ENCODE assay signal across 19 mouse cellular contexts in the genomic region with DNA sequence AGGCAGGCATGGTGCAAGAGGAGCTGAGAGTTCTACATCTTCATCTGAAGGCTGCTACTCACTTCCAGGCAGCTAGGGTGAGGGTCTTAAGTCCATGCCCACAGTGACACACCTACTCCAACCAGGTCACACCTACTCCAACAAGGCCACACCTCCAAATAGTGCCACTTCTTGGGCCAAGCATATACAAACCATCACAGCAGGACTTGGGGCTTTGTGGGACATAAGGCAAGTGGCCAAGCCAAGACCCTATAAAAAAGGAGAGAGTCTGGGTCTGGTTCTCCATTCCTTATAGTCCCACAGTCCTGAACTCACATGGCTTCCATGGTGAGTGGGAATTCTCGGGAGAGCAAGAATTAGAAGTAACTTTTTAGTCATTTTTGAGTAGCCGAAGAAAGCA. TPM values are rescaled to one million over a fixed set of nuclear protein-coding genes. Genes with fewer than 3 reads are reported as not detected.
DNase-seq lines count a peak whose midpoint lies in the region; ATAC-seq and TF ChIP-seq lines count a peak whose summit lies in the region.
"Not testable (repeated sequence)": the region's sequence is repeated elsewhere in the genome, so short reads cannot be mapped to it uniquely, and the experiment has no call there.
"Had no signal": no experiment of that assay in that cellular context is flagged by ENCODE, and none has a peak within 500 bp of the region (broad histone marks: within the 10 kb centered on the region; RNA-seq: fewer than 3 reads in every experiment).

No protein-coding gene starts in this region.

- ATAC-seq in embryonic facial prominence, embryonic 15.5 days (ENCODE audit: insufficient number of reproducible peaks, low FRiP score, low TSS enrichment, low read depth); heart, embryonic 12.5 days (ENCODE audit: insufficient number of reproducible peaks, low FRiP score); hindbrain, embryonic 12.5 days (ENCODE audit: low FRiP score); intestine, postnatal 0 days; liver, embryonic 13.5 days (ENCODE audit: low read depth); midbrain, embryonic 13.5 days; neural tube, embryonic 12.5 days (ENCODE audit: low FRiP score, low read depth): not testable (repeated sequence)

- peaks cover 22% of the 10 kb centered on the region for H3K4me1 ChIP-seq in embryonic facial prominence, embryonic 15.5 days
- H3K4me1 ChIP-seq in heart, embryonic 12.5 days (replicated peaks): peaks cover 22% of the 10 kb centered on the region
- not testable (repeated sequence) for H3K4me1 ChIP-seq in hindbrain, embryonic 12.5 days
- peaks cover 10% of the 10 kb centered on the region; the same call in 1 of the 2 replicates for H3K4me1 ChIP-seq in intestine, postnatal 0 days (replicated peaks; ENCODE audit: control insufficient read depth, insufficient read depth, low read length)
- H3K4me1 ChIP-seq in liver, embryonic 13.5 days (replicated peaks): peaks cover 26% of the 10 kb centered on the region
- H3K4me1 ChIP-seq in midbrain, embryonic 13.5 days (replicated peaks): peaks cover 18% of the 10 kb centered on the region
- peaks cover 11% of the 10 kb centered on the region for H3K4me1 ChIP-seq in neural tube, embryonic 12.5 days

- whole genome bisulfite sequencing in embryonic facial prominence, embryonic 15.5 days: 83% methylated on average over 2 of the region's 2 CpGs
- WGBS in heart, embryonic 12.5 days: 81% methylated on average over 2 of the region's 2 CpGs
- WGBS in hindbrain, embryonic 12.5 days: 88% methylated on average over 2 of the region's 2 CpGs
- 70% methylated on average over 2 of the region's 2 CpGs for WGBS in intestine, postnatal 0 days
- WGBS in liver, embryonic 13.5 days (ENCODE audit: insufficient replicate concordance): 71% methylated on average over 2 of the region's 2 CpGs
- WGBS in midbrain, embryonic 13.5 days: 76% methylated on average over 2 of the region's 2 CpGs
- WGBS in neural tube, embryonic 12.5 days: 81% methylated on average over 2 of the region's 2 CpGs

- DNase-seq in liver, embryonic 13.5 days: not testable (repeated sequence)

- not testable (repeated sequence) for H3K9me3 ChIP-seq in embryonic facial prominence, embryonic 15.5 days (replicated peaks); heart, embryonic 12.5 days (replicated peaks); hindbrain, embryonic 12.5 days (replicated peaks); intestine, postnatal 0 days (ENCODE audit: control insufficient read depth); liver, embryonic 13.5 days (replicated peaks); midbrain, embryonic 13.5 days; neural tube, embryonic 12.5 days

- H3K27me3 ChIP-seq in embryonic facial prominence, embryonic 15.5 days: peaks cover 22% of the 10 kb centered on the region
- peaks cover 13% of the 10 kb centered on the region for H3K27me3 ChIP-seq in heart, embryonic 12.5 days (replicated peaks)
- H3K27me3 ChIP-seq in hindbrain, embryonic 12.5 days: peaks cover 37% of the 10 kb centered on the region
- peaks cover 10% of the 10 kb centered on the region; the same call in 1 of the 2 replicates for H3K27me3 ChIP-seq in intestine, postnatal 0 days (replicated peaks; ENCODE audit: control insufficient read depth, insufficient read depth, low read length)
- peaks cover 78% of the 10 kb centered on the region for H3K27me3 ChIP-seq in liver, embryonic 13.5 days
- peaks cover 18% of the 10 kb centered on the region for H3K27me3 ChIP-seq in midbrain, embryonic 13.5 days
- peaks cover 19% of the 10 kb centered on the region for H3K27me3 ChIP-seq in neural tube, embryonic 12.5 days (replicated peaks)

- H3K9ac ChIP-seq in embryonic facial prominence, embryonic 15.5 days; hindbrain, embryonic 12.5 days; intestine, postnatal 0 days (ENCODE audit: low read depth, low read length); liver, embryonic 13.5 days; midbrain, embryonic 13.5 days (replicated peaks); neural tube, embryonic 12.5 days: not testable (repeated sequence)
- H3K9ac ChIP-seq in heart, embryonic 12.5 days: 0 out of 2 replicates have a peak overlapping the region, but pooled peaks have one; percentile 63

- H3K4me2 ChIP-seq in embryonic facial prominence, embryonic 15.5 days (replicated peaks): 0 out of 2 replicates have a peak overlapping the region, but pooled peaks have one; percentile 95
- H3K4me2 ChIP-seq in heart, embryonic 12.5 days: peak overlapping the region; percentile 99
- peak overlapping the region; percentile 97; the same call in 1 of the 2 replicates for H3K4me2 ChIP-seq in hindbrain, embryonic 12.5 days (replicated peaks)
- H3K4me2 ChIP-seq in intestine, postnatal 0 days (replicated peaks; ENCODE audit: low read depth): peak overlapping the region; percentile 98; the same call in 1 of the 2 replicates
- peak overlapping the region; percentile 88; the same call in 1 of the 2 replicates for H3K4me2 ChIP-seq in liver, embryonic 13.5 days
- peak overlapping the region; percentile 90 for H3K4me2 ChIP-seq in midbrain, embryonic 13.5 days (replicated peaks)
- H3K4me2 ChIP-seq in neural tube, embryonic 12.5 days (replicated peaks): peak overlapping the region; percentile 97; the same call in 1 of the 2 replicates

- not testable (repeated sequence) for TF ChIP-seq CTCF in intestine, postnatal 0 days (IDR thresholded peaks at IDR 0.05; ENCODE audit: low read depth)

- H3K4me3 ChIP-seq in embryonic facial prominence, embryonic 15.5 days (replicated peaks); hindbrain, embryonic 12.5 days; liver, embryonic 13.5 days (replicated peaks); midbrain, embryonic 13.5 days (replicated peaks); neural tube, embryonic 12.5 days: not testable (repeated sequence)
- H3K4me3 ChIP-seq in heart, embryonic 12.5 days: 0 out of 2 replicates have a peak overlapping the region, but pooled peaks have one; percentile 52
- 0 out of 2 replicates have a peak overlapping the region, but pooled peaks have one; percentile 64 for H3K4me3 ChIP-seq in intestine, postnatal 0 days (ENCODE audit: low read depth, low read length)

- H3K36me3 ChIP-seq in embryonic facial prominence, embryonic 15.5 days; heart, embryonic 12.5 days; hindbrain, embryonic 12.5 days; intestine, postnatal 0 days (ENCODE audit: control insufficient read depth, insufficient read depth); liver, embryonic 13.5 days; midbrain, embryonic 13.5 days; neural tube, embryonic 12.5 days: not testable (repeated sequence)

- H3K27ac ChIP-seq in embryonic facial prominence, embryonic 15.5 days (replicated peaks); heart, embryonic 12.5 days (ENCODE audit: poor library complexity, severe bottlenecking); hindbrain, embryonic 12.5 days; intestine, postnatal 0 days (ENCODE audit: low read depth, low read length); liver, embryonic 13.5 days; midbrain, embryonic 13.5 days; neural tube, embryonic 12.5 days: not testable (repeated sequence)

RNA-seq across cellular contexts. Expression of a gene that starts 1.0 kb away (rescaled TPM):
- polyA plus RNA-seq in embryonic facial prominence, embryonic 15.5 days (2015; fragmentation: Nextera tagmentation; extraction: Ambion mirVana): 1.6 and 2.0 TPM in 2 replicates
- 3.4 and 3.8 TPM in 2 replicates for polyA plus RNA-seq in heart, embryonic 12.5 days (2016; fragmentation: Nextera tagmentation; extraction: Ambion mirVana)
- polyA plus RNA-seq in hindbrain, embryonic 12.5 days (2016; fragmentation: Nextera tagmentation; extraction: Ambion mirVana): 6.0 TPM in 2 replicates
- polyA plus RNA-seq in intestine, postnatal 0 days (2015; fragmentation: Nextera tagmentation; extraction: Ambion mirVana): 3.2 and 3.4 TPM in 2 replicates
- polyA plus RNA-seq in liver, embryonic 13.5 days (2015; fragmentation: Nextera tagmentation; extraction: Ambion mirVana): 0.20 and 0.30 TPM in 2 replicates
- 6.4 and 6.7 TPM in 2 replicates for polyA plus RNA-seq in midbrain, embryonic 13.5 days (2015; fragmentation: Nextera tagmentation; extraction: Ambion mirVana)
- polyA plus RNA-seq in neural tube, embryonic 12.5 days (2016; fragmentation: Nextera tagmentation; extraction: Ambion mirVana): 4.7 and 5.6 TPM in 2 replicates

RNA-seq across cellular contexts. Expression of a gene that starts 44.6 kb away (rescaled TPM):
- polyA plus RNA-seq in embryonic facial prominence, embryonic 15.5 days (2015; fragmentation: Nextera tagmentation; extraction: Ambion mirVana): not detected in 2 replicates
- polyA plus RNA-seq in heart, embryonic 12.5 days (2016; fragmentation: Nextera tagmentation; extraction: Ambion mirVana): not detected in 2 replicates
- not detected in 2 replicates for polyA plus RNA-seq in hindbrain, embryonic 12.5 days (2016; fragmentation: Nextera tagmentation; extraction: Ambion mirVana)
- not detected in 2 replicates for polyA plus RNA-seq in intestine, postnatal 0 days (2015; fragmentation: Nextera tagmentation; extraction: Ambion mirVana)
- polyA plus RNA-seq in liver, embryonic 13.5 days (2015; fragmentation: Nextera tagmentation; extraction: Ambion mirVana): not detected in 2 replicates
- not detected in 2 replicates for polyA plus RNA-seq in midbrain, embryonic 13.5 days (2015; fragmentation: Nextera tagmentation; extraction: Ambion mirVana)
- polyA plus RNA-seq in neural tube, embryonic 12.5 days (2016; fragmentation: Nextera tagmentation; extraction: Ambion mirVana): not detected in 2 replicates
- polyA plus RNA-seq: activated CD4-positive, CD25-positive, alpha-beta regulatory T cell, adult 4 months; C2C12; embryonic facial prominence, embryonic 14.5 days; forebrain, embryonic 14.5 days; frontal cortex, adult 2 months; hindbrain, embryonic 11.5 days; intestine, embryonic 16.5 days; kidney, embryonic 14.5 days; limb, embryonic 13.5 days; liver, embryonic 16.5 days; midbrain, embryonic 12.5 days; urinary bladder, adult 2 months had no signal

RNA-seq across cellular contexts. Expression of a gene that starts 53.9 kb away (rescaled TPM):
- polyA plus RNA-seq in embryonic facial prominence, embryonic 15.5 days (2015; fragmentation: Nextera tagmentation; extraction: Ambion mirVana): 9.7 and 11.3 TPM in 2 replicates
- 12.8 and 15.3 TPM in 2 replicates for polyA plus RNA-seq in heart, embryonic 12.5 days (2016; fragmentation: Nextera tagmentation; extraction: Ambion mirVana)
- 14.0 and 16.0 TPM in 2 replicates for polyA plus RNA-seq in hindbrain, embryonic 12.5 days (2016; fragmentation: Nextera tagmentation; extraction: Ambion mirVana)
- 4.1 and 6.5 TPM in 2 replicates for polyA plus RNA-seq in intestine, postnatal 0 days (2015; fragmentation: Nextera tagmentation; extraction: Ambion mirVana)
- 7.8 and 8.6 TPM in 2 replicates for polyA plus RNA-seq in liver, embryonic 13.5 days (2015; fragmentation: Nextera tagmentation; extraction: Ambion mirVana)
- polyA plus RNA-seq in midbrain, embryonic 13.5 days (2015; fragmentation: Nextera tagmentation; extraction: Ambion mirVana): 13.0 and 14.1 TPM in 2 replicates
- polyA plus RNA-seq in neural tube, embryonic 12.5 days (2016; fragmentation: Nextera tagmentation; extraction: Ambion mirVana): 15.3 and 16.0 TPM in 2 replicates
